Mouse (Mus musculus) heart, embryonic 12.5 days (tissue): ENCODE data around the gene Abat. TPM values are rescaled to one million over a fixed set of nuclear protein-coding genes. Genes with fewer than 3 reads are reported as not detected.

Experiments
- ATAC-seq: fragments of 200-750 bp; cut with Nextera tagmentation; 2 replicates; pipeline ENCODE4 v1.8.0; 2017; ENCODE audit warnings: moderate TSS enrichment, moderate library complexity; ENCODE audit not compliant: insufficient number of reproducible peaks, low FRiP score
- H3K27ac ChIP-seq: fragments of 300-500 bp; sonication (generic); 2 replicates; pipeline ENCODE4 v1.5.1; 2016; ENCODE audit warnings: mild to moderate bottlenecking, moderate library complexity; ENCODE audit not compliant: poor library complexity, severe bottlenecking
- H3K27me3 ChIP-seq: fragments of 300-500 bp; sonication (generic); replicated peaks from 2 replicates; pipeline ENCODE4 v1.6.1; 2016; ENCODE audit warnings: mild to moderate bottlenecking, moderate library complexity
- H3K36me3 ChIP-seq: fragments of 300-500 bp; sonication (generic); 2 replicates; pipeline ENCODE4 v1.6.1; 2016; ENCODE audit warnings: mild to moderate bottlenecking, moderate library complexity
- H3K4me1 ChIP-seq: fragments of 300-500 bp; sonication (generic); replicated peaks from 2 replicates; pipeline ENCODE4 v1.6.1; 2016; ENCODE audit warnings: mild to moderate bottlenecking
- H3K4me2 ChIP-seq: fragments of 300-500 bp; sonication (generic); 2 replicates; pipeline ENCODE4 v1.6.1; 2016; ENCODE audit warnings: mild to moderate bottlenecking, moderate library complexity
- H3K4me3 ChIP-seq: fragments of 300-500 bp; sonication (generic); 2 replicates; pipeline ENCODE4 v1.5.1; 2016; ENCODE audit warnings: mild to moderate bottlenecking
- H3K9ac ChIP-seq: fragments of 300-500 bp; sonication (generic); 2 replicates; pipeline ENCODE4 v1.6.1; 2016; ENCODE audit warnings: mild to moderate bottlenecking, moderate library complexity
- H3K9me3 ChIP-seq: fragments of 300-500 bp; sonication (generic); replicated peaks from 2 replicates; pipeline ENCODE4 v1.6.1; 2016; ENCODE audit warnings: mild to moderate bottlenecking, moderate library complexity
- whole genome bisulfite sequencing: fragments of 180-500 bp; shearing (Covaris S2); methylation state at CpG from one replicate; pipeline ENCODE4 v1.1.7; 2016; 5-methylcytosine and 5-hydroxymethylcytosine counted together
- polyA plus RNA-seq: library from polyadenylated mRNA; unstranded; fragments of >200 nt; fragmentation: Nextera tagmentation; extraction: Ambion mirVana; gene quantifications from 2 replicates; pipeline ENCODE4 v1.2.1, GENCODE M21; 2016

The Abat gene
- polyA plus RNA-seq, 1 experiment from 2014 or later, result 50.7 TPM

DNA sequence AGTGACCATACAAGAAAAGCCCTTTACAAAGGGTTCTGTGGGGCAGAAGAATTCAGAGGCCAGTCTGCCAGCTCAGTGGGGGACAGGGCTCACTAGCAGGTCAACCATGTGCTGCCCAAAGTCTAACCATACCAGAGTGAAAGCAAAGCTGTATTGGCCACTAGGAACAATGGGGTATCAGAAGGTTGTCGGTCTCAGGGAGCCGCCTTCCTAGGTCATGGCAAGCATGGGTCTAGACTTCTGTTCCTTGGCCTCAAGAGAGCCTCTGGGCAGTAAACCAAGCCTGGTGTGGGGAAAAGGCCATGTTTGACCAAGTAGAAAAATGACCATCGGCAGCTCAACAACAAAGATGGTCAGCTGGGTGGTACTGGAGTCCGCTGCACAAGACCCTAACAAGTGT is 145.5 kb downstream of the Abat start:
- no peaks in the 10 kb centered on the region for H3K9me3 ChIP-seq
- H3K4me3 ChIP-seq, result no peak overlapping the region
- no peak for ATAC-seq
- H3K27ac ChIP-seq, result no peak overlapping the region
- no peak overlapping the region for H3K9ac ChIP-seq
- H3K4me2 ChIP-seq, result no peak overlapping the region
- no peaks in the 10 kb centered on the region for H3K27me3 ChIP-seq
- 91% methylated on average over 4 of the region's 4 CpGs for WGBS
- H3K36me3 ChIP-seq, result peaks cover 86% of the 10 kb centered on the region
- peaks cover 10% of the 10 kb centered on the region for H3K4me1 ChIP-seq

DNA sequence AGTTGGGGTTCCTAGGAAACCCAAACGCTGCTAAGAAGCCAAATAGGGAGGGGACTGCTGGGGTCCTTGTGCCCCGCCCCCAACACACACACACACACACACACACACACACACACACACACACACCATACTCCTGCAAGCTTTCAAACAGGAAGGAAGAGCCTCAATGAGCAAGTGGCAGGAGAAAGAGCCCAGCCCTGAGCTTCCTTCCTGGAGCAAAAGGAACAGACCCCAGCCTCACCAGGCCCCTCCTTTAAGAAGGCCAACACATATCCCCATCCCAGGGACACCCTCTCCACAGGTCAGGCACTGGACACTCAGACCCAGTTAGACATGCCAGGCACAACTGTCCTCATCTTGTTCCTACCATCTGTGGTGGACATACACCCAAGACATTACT is 149.8 kb downstream of the Abat start:
- Histone ChIP-seq H3K4me3 (no peak overlapping the region), H3K4me2 (no peak overlapping the region), H3K27me3 (no peaks in the 10 kb centered on the region), H3K9me3 (no peaks in the 10 kb centered on the region), H3K27ac (no peak overlapping the region), H3K36me3 (peaks cover 61% of the 10 kb centered on the region), H3K9ac (no peak overlapping the region), H3K4me1 (peaks cover 43% of the 10 kb centered on the region)
- no peak for ATAC-seq
- 67% methylated on average over 2 of the region's 2 CpGs for WGBS

DNA sequence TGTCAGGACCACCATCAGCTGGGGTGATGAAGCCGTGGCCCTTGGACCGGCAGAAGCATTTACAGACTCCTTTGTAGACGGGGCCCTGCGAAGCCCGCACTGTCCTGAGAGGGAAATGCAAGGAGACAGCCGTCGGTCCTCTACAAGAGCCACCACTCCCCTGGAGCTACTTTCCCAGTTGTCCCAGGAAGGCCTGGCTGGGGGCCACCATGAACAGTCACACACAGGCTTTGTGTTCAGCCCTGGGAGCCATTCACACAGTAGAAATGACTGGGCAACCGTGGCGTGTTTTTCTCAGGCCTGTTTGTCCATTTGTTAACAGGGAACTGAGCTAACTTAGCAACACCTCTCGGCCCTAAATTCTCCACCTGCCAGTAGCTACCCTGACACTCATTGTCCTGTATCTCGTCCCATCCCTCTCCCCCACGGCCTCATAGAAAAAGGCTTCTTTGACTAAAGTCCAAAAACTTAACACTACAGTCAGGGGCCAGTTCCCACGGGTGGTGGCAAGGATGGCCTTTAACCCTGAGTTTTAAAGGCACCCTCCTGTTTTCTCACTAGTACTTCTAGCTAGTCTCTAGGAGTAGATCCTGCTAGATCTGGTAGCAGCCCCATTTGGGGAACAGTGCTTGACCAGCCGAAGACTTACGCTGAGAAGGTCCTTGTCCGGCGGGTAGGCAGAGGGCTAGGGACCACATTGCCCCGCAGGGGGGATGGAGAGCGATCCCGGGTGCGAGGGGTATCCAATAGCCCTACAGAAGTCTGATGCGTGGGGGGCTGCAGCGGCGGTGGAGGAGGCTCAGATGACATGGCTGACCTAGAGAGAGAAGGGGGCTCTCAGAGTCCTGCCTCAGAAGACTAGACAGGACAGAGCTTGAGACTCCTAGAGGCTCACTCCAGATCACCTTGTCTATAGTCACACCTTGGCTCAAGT is 150.6 kb downstream of the Abat start:
- no peaks in the 10 kb centered on the region for H3K27me3 ChIP-seq
- peaks cover 52% of the 10 kb centered on the region for H3K4me1 ChIP-seq
- H3K36me3 ChIP-seq, result peaks cover 54% of the 10 kb centered on the region
- no peaks in the 10 kb centered on the region for H3K9me3 ChIP-seq
- no peak overlapping the region for H3K4me2 ChIP-seq
- WGBS, result 87% methylated on average over 24 of the region's 24 CpGs
- no peak overlapping the region for H3K4me3 ChIP-seq
- 0 out of 2 replicates have a peak overlapping the region, but pooled peaks have one; percentile 0 for H3K27ac ChIP-seq
- no peak overlapping the region for H3K9ac ChIP-seq
- ATAC-seq, result no peak

DNA sequence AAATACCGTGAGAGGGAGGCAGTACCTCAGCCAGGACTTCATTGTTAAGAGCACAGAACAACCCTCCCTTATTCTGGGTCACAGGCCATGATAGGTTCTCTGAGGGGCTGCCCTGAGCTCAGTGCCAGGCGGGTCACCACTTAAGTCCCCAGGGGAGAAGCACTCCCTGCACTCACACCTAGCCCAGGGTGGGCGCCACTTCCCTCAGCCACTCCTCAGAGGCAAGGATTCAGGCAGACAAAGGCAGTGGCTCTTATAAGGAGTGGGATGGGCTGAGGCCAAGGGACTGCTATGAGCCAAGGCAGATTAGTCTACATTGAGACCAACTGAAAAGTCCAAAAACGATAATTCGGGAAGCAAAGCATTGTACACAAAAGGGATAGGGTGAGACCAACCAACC is 152.1 kb downstream of the Abat start:
- no peak overlapping the region for H3K9ac ChIP-seq
- H3K27ac ChIP-seq, result no peak overlapping the region
- H3K9me3 ChIP-seq, result no peaks in the 10 kb centered on the region
- H3K4me2 ChIP-seq, result no peak overlapping the region
- H3K36me3 ChIP-seq, result peaks cover 39% of the 10 kb centered on the region
- H3K4me3 ChIP-seq, result no peak overlapping the region
- 82% methylated on average over 5 of the region's 5 CpGs for WGBS
- peaks cover 67% of the 10 kb centered on the region for H3K4me1 ChIP-seq
- H3K27me3 ChIP-seq, result no peaks in the 10 kb centered on the region
- no peak for ATAC-seq

DNA sequence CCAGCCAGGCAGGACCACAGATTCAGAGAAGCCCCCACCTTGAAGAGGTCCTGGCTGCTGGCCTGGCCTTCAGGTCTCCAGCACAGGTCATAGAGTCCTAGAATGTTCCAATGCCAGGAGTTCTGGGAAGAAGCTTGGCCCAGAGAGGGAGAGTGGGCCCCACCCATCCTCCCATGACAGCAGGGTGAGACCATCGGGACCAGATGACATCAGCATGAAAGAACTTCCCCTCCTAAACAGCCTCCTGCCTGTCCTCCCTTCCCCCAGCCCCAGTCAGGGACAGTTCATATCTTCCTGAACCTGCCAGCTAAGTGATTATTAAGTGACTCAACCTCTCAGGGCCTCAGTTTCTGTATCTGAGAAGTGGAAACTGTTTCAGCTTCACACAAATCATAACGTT is 153.2 kb downstream of the Abat start:
- 13% methylated on average over 2 of the region's 2 CpGs for WGBS
- no peak overlapping the region for H3K4me3 ChIP-seq
- H3K4me1 ChIP-seq, result peaks cover 76% of the 10 kb centered on the region
- peak overlapping the region; percentile 21; the same call in 1 of the 2 replicates for H3K4me2 ChIP-seq
- ATAC-seq, result 0 out of 2 replicates have a peak, but pooled peaks have one; percentile 22
- H3K27me3 ChIP-seq, result no peaks in the 10 kb centered on the region
- H3K27ac ChIP-seq, result peak overlapping the region; percentile 77
- peaks cover 30% of the 10 kb centered on the region for H3K36me3 ChIP-seq
- H3K9ac ChIP-seq, result 0 out of 2 replicates have a peak overlapping the region, but pooled peaks have one; percentile 32
- H3K9me3 ChIP-seq, result no peaks in the 10 kb centered on the region

DNA sequence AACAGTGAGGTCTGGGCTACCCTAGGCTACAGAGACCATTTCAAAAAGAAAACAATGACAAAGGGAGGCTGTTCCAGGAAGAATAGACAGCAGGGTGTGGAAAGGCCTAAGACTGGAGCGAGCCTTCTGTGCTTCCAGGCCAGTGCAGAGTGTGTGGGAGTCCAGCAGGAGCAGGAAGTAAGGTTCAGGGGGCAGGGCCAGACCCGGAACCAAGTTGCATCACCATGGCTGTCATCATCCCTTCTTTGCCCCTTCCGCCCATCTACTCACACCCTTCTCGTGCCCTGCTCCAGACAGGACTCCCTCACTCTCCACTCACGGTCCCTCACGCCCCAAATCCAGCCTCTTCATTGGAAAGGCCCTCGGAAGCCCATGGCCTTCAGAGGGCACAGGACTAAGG is 154.0 kb downstream of the Abat start:
- peak overlapping the region; percentile 89; the same call in 1 of the 2 replicates for H3K4me2 ChIP-seq
- peak overlapping the region; percentile 46 for H3K9ac ChIP-seq

DNA sequence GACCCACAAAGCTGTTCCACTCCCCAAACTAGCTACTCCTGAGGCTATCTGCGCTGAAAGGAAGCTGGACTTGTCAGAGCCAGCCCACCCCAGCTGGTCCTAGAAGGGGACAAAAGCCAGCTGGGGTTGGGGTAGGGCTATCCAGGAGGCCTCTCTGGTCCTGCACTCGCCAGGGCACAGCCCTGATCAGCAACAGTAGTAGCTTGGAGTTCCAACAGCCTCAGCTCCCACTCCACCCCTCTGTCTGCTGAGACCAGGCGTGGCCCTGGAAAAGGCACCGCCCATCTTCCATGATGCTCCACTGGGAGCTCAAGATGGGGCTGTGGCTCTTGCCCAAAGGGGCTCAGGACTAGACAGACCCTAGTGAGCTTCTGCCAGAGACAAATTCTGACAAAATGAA is 154.6 kb downstream of the Abat start:
- H3K4me1 ChIP-seq, result peaks cover 74% of the 10 kb centered on the region
- ATAC-seq, result no peak
- peak overlapping the region; percentile 46 for H3K9ac ChIP-seq
- no peaks in the 10 kb centered on the region for H3K9me3 ChIP-seq
- peak overlapping the region; percentile 77 for H3K27ac ChIP-seq
- peak overlapping the region; percentile 89 for H3K4me2 ChIP-seq
- 59% methylated on average over 4 of the region's 4 CpGs for WGBS
- H3K36me3 ChIP-seq, result peaks cover 17% of the 10 kb centered on the region
- H3K4me3 ChIP-seq, result no peak overlapping the region
- H3K27me3 ChIP-seq, result no peaks in the 10 kb centered on the region

More for the DNA sequence above, 154.0 kb downstream of the Abat start:
- no peaks in the 10 kb centered on the region for H3K27me3 ChIP-seq
- H3K4me1 ChIP-seq, result peaks cover 76% of the 10 kb centered on the region
- H3K36me3 ChIP-seq, result peaks cover 22% of the 10 kb centered on the region
- H3K9me3 ChIP-seq, result no peaks in the 10 kb centered on the region
- H3K4me3 ChIP-seq, result no peak overlapping the region
- H3K27ac ChIP-seq, result peak overlapping the region; percentile 77
- ATAC-seq, result no peak
- 63% methylated on average over 7 of the region's 7 CpGs for WGBS

DNA sequence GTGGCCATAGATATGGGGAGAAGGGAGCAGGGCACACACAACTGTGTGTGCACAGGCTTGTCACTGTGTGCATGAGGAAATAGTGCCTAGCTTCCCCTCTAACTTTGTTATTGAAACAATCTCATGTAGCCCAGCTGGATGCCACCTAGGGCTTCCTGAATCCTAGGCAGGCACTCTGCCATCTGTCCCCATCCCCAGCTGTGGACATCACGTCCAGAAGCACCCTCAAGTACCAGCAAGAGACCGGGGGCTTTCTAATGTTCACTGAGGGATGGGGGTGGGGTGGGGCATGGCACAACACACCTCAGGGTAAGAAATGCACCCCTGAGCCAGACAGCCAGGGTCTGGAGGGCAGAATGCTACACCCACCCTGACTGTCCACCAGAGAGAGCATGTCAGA is 155.2 kb downstream of the Abat start:
- H3K27ac ChIP-seq, result peak overlapping the region; percentile 77
- 57% methylated on average over 2 of the region's 2 CpGs for WGBS
- H3K36me3 ChIP-seq, result peaks cover 11% of the 10 kb centered on the region
- H3K27me3 ChIP-seq, result no peaks in the 10 kb centered on the region
- H3K4me2 ChIP-seq, result peak overlapping the region; percentile 89
- no peak overlapping the region for H3K4me3 ChIP-seq
- peak overlapping the region; percentile 29; the same call in 1 of the 2 replicates for H3K9ac ChIP-seq
- ATAC-seq, result no peak
- H3K9me3 ChIP-seq, result no peaks in the 10 kb centered on the region
- peaks cover 68% of the 10 kb centered on the region for H3K4me1 ChIP-seq

DNA sequence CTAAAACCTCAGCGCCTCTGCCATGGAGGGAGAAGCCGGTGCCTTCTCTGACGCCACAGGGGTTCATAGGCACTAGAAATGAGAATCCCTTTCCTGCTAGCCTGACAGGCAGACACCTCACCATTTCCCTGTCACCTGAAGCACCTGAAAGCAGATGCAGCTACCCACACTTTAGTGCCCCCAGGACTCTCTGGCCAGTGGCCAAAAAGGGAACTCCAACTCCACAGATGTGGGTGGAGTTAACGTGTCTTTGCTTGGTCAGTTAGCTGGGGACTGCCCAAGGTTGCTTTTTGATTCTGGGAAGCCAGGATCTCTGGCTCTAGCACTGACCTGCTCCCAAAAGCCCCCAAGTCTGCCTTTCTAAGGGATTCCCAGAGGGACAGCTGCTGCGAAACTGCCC is 156.2 kb downstream of the Abat start:
- Histone ChIP-seq H3K27ac (peak overlapping the region; percentile 77), H3K27me3 (no peaks in the 10 kb centered on the region), H3K4me1 (peaks cover 64% of the 10 kb centered on the region), H3K9ac (peak overlapping the region; percentile 82), H3K4me2 (peak overlapping the region; percentile 89), H3K4me3 (peak overlapping the region; percentile 78), H3K9me3 (no peaks in the 10 kb centered on the region), H3K36me3 (0 out of 2 replicates have a peak, but pooled peaks cover 2% of the 10 kb centered on the region)
- WGBS, result 60% methylated on average over 5 of the region's 5 CpGs
- ATAC-seq, result no peak

DNA sequence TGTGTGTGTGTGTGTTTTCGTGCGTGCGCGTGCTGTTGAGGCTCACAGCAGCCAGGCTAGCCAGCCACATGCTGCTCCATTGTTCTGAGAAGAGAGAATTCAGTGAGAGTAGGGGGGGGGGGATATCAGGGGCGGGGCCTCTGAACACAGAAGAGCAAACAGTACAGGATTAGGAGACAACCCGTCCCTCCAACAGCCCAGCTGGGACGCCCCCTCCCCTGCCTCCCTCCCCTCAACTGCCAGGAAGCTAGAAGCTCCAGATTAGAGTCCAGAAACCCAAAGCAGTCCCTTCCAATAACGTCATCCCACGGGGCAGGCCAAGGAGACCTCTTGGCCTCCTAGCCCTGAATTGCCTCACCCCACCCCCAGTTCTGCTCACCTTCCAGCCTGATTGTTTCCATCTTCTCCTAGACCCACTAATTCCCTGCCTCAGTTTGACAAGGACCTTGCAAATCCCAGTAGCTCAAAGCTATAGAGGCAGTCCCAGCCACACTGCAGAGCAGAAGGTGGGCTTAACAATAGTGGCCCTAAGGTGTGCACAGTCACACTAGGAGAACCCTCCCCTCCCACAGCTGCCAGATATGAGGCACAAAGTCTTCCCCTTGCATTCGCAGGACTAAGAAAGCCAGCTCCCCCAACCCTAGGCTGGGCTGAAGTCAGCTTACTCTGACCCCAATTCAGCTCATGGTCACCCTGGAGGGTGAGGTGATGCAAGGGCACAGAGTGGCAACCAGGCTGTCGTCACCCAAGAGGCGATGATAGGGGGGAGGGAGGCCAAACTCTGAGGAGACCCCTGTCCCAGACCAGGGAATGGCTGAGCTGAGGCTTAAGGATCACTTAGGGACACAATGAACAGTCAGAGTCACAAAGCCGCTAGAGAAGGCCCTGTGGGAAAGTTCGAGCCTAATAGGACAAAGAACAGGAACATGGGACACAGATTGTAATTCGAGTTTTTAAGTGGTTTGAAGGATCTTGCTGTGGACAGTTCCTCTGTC is 157.1 kb downstream of the Abat start:
- 5% methylated on average over 15 of the region's 15 CpGs for WGBS
- no peaks in the 10 kb centered on the region for H3K9me3 ChIP-seq
- peak overlapping the region; percentile 89 for H3K4me2 ChIP-seq
- peak overlapping the region; percentile 82 for H3K9ac ChIP-seq
- H3K27me3 ChIP-seq, result no peaks in the 10 kb centered on the region
- H3K27ac ChIP-seq, result peak overlapping the region; percentile 77
- H3K4me3 ChIP-seq, result peak overlapping the region; percentile 78
- no peak for ATAC-seq
- peaks cover 59% of the 10 kb centered on the region for H3K4me1 ChIP-seq
- H3K36me3 ChIP-seq, result no peaks in the 10 kb centered on the region
